Mouse (Mus musculus): ENCODE results near the gene Batf3. TPM values are rescaled to one million over a fixed set of nuclear protein-coding genes. Genes with fewer than 3 reads are reported as not detected.

The Batf3 gene
- polyA plus RNA-seq, 1 experiment from 2014 or later = 3.5 TPM

GRCm38 (mm10) chr1:191064535-191064934, 33.1 kb upstream of the Batf3 start:
- no peaks in the 10 kb centered on the region for H3K9me3 ChIP-seq (ENCODE audit: control insufficient read depth, low read length)
- 89% methylated on average over 2 of the region's 2 CpGs for WGBS
- no peak for ATAC-seq (ENCODE audit: low FRiP score)

DNA sequence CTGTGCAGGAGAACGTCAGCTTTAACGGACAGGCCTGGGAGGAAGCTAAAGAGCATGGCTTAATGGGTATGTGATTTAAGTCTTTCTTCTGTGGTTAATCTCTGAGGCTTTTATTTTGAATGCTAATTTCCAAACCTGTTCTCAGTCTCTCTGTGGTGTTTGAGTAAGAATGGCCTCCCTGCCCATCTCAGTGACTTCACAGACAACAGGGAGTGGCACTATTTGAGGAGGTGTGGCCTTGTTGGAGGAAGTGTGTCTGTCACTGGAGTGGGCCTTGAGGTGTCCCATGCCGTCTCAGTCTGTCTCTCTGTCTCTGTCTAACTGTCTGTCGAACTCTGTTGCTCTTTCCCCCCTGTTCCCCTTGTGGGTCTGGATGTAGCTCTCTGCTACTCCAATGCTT, 32.5 kb upstream of the Batf3 start:
- 80% methylated on average over 4 of the region's 4 CpGs for WGBS
- H3K4me3 ChIP-seq (ENCODE audit: low read depth, low read length) = no peak overlapping the region
- H3K4me2 ChIP-seq = no peak overlapping the region
- no peaks in the 10 kb centered on the region for H3K9me3 ChIP-seq (ENCODE audit: control insufficient read depth, low read length)
- no peak overlapping the region for H3K9ac ChIP-seq (ENCODE audit: low read length)
- DNase-seq (ENCODE audit: low spot score, missing footprints) = no peak
- H3K36me3 ChIP-seq (ENCODE audit: control insufficient read depth, insufficient read depth, low read length) = peaks cover 15% of the 10 kb centered on the region
- no peaks in the 10 kb centered on the region for H3K27me3 ChIP-seq (ENCODE audit: control insufficient read depth, insufficient read depth, low read length)
- no peak overlapping the region for H3K27ac ChIP-seq (ENCODE audit: low read depth, low read length)
- peaks cover 9% of the 10 kb centered on the region for H3K4me1 ChIP-seq (ENCODE audit: control insufficient read depth, insufficient read depth, low read length)
- ATAC-seq (ENCODE audit: low FRiP score) = no peak

More at GRCm38 (mm10) chr1:191064535-191064934, 33.1 kb upstream of the Batf3 start:
- no peak overlapping the region for H3K27ac ChIP-seq (ENCODE audit: low read depth, low read length)
- no peak overlapping the region for H3K9ac ChIP-seq (ENCODE audit: low read length)
- DNase-seq (ENCODE audit: low spot score, missing footprints) = no peak
- H3K36me3 ChIP-seq (ENCODE audit: control insufficient read depth, insufficient read depth, low read length) = peaks cover 15% of the 10 kb centered on the region
- no peak overlapping the region for H3K4me2 ChIP-seq
- no peaks in the 10 kb centered on the region for H3K27me3 ChIP-seq (ENCODE audit: control insufficient read depth, insufficient read depth, low read length)
- peaks cover 9% of the 10 kb centered on the region for H3K4me1 ChIP-seq (ENCODE audit: control insufficient read depth, insufficient read depth, low read length)
- no peak overlapping the region for H3K4me3 ChIP-seq (ENCODE audit: low read depth, low read length)

DNA sequence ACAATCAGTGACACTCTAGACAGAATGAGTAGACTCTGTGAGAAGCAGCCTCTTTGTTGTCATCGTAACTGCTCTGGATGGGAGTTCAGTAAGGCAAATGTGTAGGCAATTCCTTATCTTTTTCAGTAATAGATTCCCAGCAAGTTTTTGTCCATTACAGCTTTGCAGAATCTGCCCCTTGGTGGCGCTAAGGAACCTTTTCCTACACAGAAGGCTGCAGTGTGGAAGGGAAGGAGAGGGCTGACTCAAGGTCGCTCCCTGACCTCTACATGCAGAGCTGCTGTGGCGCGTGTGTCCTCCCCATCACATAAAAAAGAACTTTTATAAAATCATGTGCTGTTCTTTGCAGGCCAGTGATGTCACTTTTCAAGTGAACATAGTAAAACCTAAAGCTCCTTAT, 29.3 kb upstream of the Batf3 start:
- peak; percentile 83 for DNase-seq (ENCODE audit: low spot score, missing footprints)
- peaks cover 24% of the 10 kb centered on the region for H3K36me3 ChIP-seq (ENCODE audit: control insufficient read depth, insufficient read depth, low read length)
- H3K9me3 ChIP-seq (ENCODE audit: control insufficient read depth, low read length) = no peaks in the 10 kb centered on the region

GRCm38 (mm10) chr1:191070259-191070658, 27.4 kb upstream of the Batf3 start:
- H3K9ac ChIP-seq (ENCODE audit: low read length) = no peak overlapping the region
- ATAC-seq (ENCODE audit: low FRiP score) = no peak
- DNase-seq (ENCODE audit: low spot score, missing footprints) = no peak
- no peaks in the 10 kb centered on the region for H3K27me3 ChIP-seq (ENCODE audit: control insufficient read depth, insufficient read depth, low read length)
- no peaks in the 10 kb centered on the region for H3K4me1 ChIP-seq (ENCODE audit: control insufficient read depth, insufficient read depth, low read length)
- H3K4me2 ChIP-seq = no peak overlapping the region
- H3K9me3 ChIP-seq (ENCODE audit: control insufficient read depth, low read length) = no peaks in the 10 kb centered on the region
- H3K36me3 ChIP-seq (ENCODE audit: control insufficient read depth, insufficient read depth, low read length) = peaks cover 21% of the 10 kb centered on the region
- no peak overlapping the region for H3K27ac ChIP-seq (ENCODE audit: low read depth, low read length)
- 91% methylated on average over 4 of the region's 4 CpGs for WGBS
- H3K4me3 ChIP-seq (ENCODE audit: low read depth, low read length) = no peak overlapping the region

More for the DNA sequence above, 29.3 kb upstream of the Batf3 start:
- Histone ChIP-seq H3K27me3 (ENCODE audit: control insufficient read depth, insufficient read depth, low read length) (no peaks in the 10 kb centered on the region), H3K4me1 (ENCODE audit: control insufficient read depth, insufficient read depth, low read length) (peaks cover 7% of the 10 kb centered on the region), H3K4me2 (no peak overlapping the region), H3K9ac (ENCODE audit: low read length) (no peak overlapping the region), H3K27ac (ENCODE audit: low read depth, low read length) (no peak overlapping the region), H3K4me3 (ENCODE audit: low read depth, low read length) (no peak overlapping the region)
- no peak for ATAC-seq (ENCODE audit: low FRiP score)
- WGBS = 77% methylated on average over 5 of the region's 5 CpGs

DNA sequence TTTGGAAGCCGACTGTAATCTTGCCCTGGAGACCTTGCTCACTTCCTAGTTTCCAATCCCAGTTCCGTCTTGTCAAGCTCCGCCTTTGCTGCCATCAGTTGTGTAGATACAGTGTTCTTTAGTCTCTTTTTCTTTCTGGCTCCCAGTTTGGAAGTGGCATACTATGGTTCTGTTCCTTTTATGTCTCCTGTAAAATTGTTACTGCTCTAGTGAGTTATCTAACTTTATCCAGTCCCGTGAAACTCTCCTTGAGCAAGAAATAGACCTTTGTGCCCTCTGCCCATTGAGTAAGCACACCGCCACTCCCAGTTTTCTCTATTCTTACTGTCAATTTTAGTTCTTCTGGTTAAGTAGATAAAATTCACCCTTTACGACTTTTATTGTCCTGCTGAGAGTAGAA, 26.0 kb upstream of the Batf3 start:
- no peaks in the 10 kb centered on the region for H3K9me3 ChIP-seq (ENCODE audit: control insufficient read depth, low read length)
- DNase-seq (ENCODE audit: low spot score, missing footprints) = no peak
- H3K27me3 ChIP-seq (ENCODE audit: control insufficient read depth, insufficient read depth, low read length) = no peaks in the 10 kb centered on the region
- no peak overlapping the region for H3K4me2 ChIP-seq
- no peak overlapping the region for H3K4me3 ChIP-seq (ENCODE audit: low read depth, low read length)
- ATAC-seq (ENCODE audit: low FRiP score) = no peak
- H3K4me1 ChIP-seq (ENCODE audit: control insufficient read depth, insufficient read depth, low read length) = no peaks in the 10 kb centered on the region
- peaks cover 15% of the 10 kb centered on the region for H3K36me3 ChIP-seq (ENCODE audit: control insufficient read depth, insufficient read depth, low read length)
- WGBS = 91% methylated on average over 6 of the region's 6 CpGs
- no peak overlapping the region for H3K27ac ChIP-seq (ENCODE audit: low read depth, low read length)
- no peak overlapping the region for H3K9ac ChIP-seq (ENCODE audit: low read length)

DNA sequence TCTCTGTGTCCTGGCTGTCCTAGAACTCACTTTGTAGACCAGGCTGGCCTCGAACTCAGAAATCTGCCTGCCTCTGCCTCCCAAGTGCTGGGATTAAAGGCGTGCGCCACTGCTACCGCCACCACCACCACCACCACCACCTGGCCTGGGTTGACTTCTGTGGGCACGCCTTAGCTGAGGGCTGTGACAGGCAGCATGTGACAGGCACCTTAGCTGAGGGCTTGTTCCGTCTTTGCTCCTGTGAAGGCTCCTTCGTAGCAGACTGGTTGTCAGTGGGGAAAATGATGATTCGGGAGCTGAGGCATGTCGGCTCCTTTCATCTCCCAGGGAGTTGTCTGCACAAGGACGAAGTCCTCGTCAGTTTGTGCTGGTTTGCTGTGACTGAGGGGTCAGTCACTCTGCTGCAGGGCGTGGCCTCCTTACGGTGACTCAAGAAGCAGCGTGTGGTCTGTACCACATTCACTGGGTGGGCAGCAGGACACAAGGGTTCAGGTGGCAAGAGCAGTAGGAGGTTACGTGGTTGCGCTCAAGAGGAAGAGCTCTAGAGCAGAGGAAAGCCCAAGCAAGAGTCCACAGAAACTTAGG, 25.2 kb upstream of the Batf3 start:
- no peak for DNase-seq (ENCODE audit: low spot score, missing footprints)
- Histone ChIP-seq H3K9me3 (ENCODE audit: control insufficient read depth, low read length) (no peaks in the 10 kb centered on the region), H3K4me2 (no peak overlapping the region), H3K27me3 (ENCODE audit: control insufficient read depth, insufficient read depth, low read length) (no peaks in the 10 kb centered on the region), H3K4me1 (ENCODE audit: control insufficient read depth, insufficient read depth, low read length) (no peaks in the 10 kb centered on the region), H3K36me3 (ENCODE audit: control insufficient read depth, insufficient read depth, low read length) (peaks cover 18% of the 10 kb centered on the region), H3K27ac (ENCODE audit: low read depth, low read length) (no peak overlapping the region), H3K9ac (ENCODE audit: low read length) (no peak overlapping the region), H3K4me3 (ENCODE audit: low read depth, low read length) (no peak overlapping the region)
- 97% methylated on average over 16 of the region's 16 CpGs for WGBS
- no peak for ATAC-seq (ENCODE audit: low FRiP score)

GRCm38 (mm10) chr1:191073001-191073400, 24.6 kb upstream of the Batf3 start:
- ATAC-seq (ENCODE audit: low FRiP score) (no peak), DNase-seq (ENCODE audit: low spot score, missing footprints) (no peak)
- Histone ChIP-seq H3K4me1 (ENCODE audit: control insufficient read depth, insufficient read depth, low read length) (no peaks in the 10 kb centered on the region), H3K27ac (ENCODE audit: low read depth, low read length) (no peak overlapping the region), H3K36me3 (ENCODE audit: control insufficient read depth, insufficient read depth, low read length) (peaks cover 18% of the 10 kb centered on the region), H3K9ac (ENCODE audit: low read length) (no peak overlapping the region), H3K4me3 (ENCODE audit: low read depth, low read length) (no peak overlapping the region), H3K27me3 (ENCODE audit: control insufficient read depth, insufficient read depth, low read length) (no peaks in the 10 kb centered on the region), H3K4me2 (no peak overlapping the region), H3K9me3 (ENCODE audit: control insufficient read depth, low read length) (no peaks in the 10 kb centered on the region)
- WGBS = 91% methylated on average over 6 of the region's 6 CpGs

GRCm38 (mm10) chr1:191073486-191073885, 24.2 kb upstream of the Batf3 start:
- ATAC-seq (ENCODE audit: low FRiP score) (no peak), DNase-seq (ENCODE audit: low spot score, missing footprints) (no peak)
- Histone ChIP-seq H3K9ac (ENCODE audit: low read length) (no peak overlapping the region), H3K9me3 (ENCODE audit: control insufficient read depth, low read length) (no peaks in the 10 kb centered on the region), H3K4me2 (no peak overlapping the region), H3K27me3 (ENCODE audit: control insufficient read depth, insufficient read depth, low read length) (no peaks in the 10 kb centered on the region), H3K4me3 (ENCODE audit: low read depth, low read length) (no peak overlapping the region), H3K36me3 (ENCODE audit: control insufficient read depth, insufficient read depth, low read length) (peaks cover 19% of the 10 kb centered on the region), H3K27ac (ENCODE audit: low read depth, low read length) (no peak overlapping the region), H3K4me1 (ENCODE audit: control insufficient read depth, insufficient read depth, low read length) (no peaks in the 10 kb centered on the region)
- 92% methylated on average over 4 of the region's 4 CpGs for WGBS

GRCm38 (mm10) chr1:191075199-191075883, 22.3 kb upstream of the Batf3 start:
- H3K27me3 ChIP-seq (ENCODE audit: control insufficient read depth, insufficient read depth, low read length) = no peaks in the 10 kb centered on the region
- H3K27ac ChIP-seq (ENCODE audit: low read depth, low read length) = no peak overlapping the region
- H3K9ac ChIP-seq (ENCODE audit: low read length) = no peak overlapping the region
- no peaks in the 10 kb centered on the region for H3K9me3 ChIP-seq (ENCODE audit: control insufficient read depth, low read length)
- ATAC-seq (ENCODE audit: low FRiP score) (no peak), DNase-seq (ENCODE audit: low spot score, missing footprints) (peak; percentile 91)
- no peak overlapping the region for H3K4me3 ChIP-seq (ENCODE audit: low read depth, low read length)
- no peaks in the 10 kb centered on the region for H3K4me1 ChIP-seq (ENCODE audit: control insufficient read depth, insufficient read depth, low read length)
- 71% methylated on average over 10 of the region's 10 CpGs for WGBS
- H3K36me3 ChIP-seq (ENCODE audit: control insufficient read depth, insufficient read depth, low read length) = peaks cover 16% of the 10 kb centered on the region
- H3K4me2 ChIP-seq = no peak overlapping the region

Measured in midbrain, embryonic 11.5 days (tissue).